Mouse (Mus musculus) lung, adult 2 months (tissue): ENCODE measurements around the gene Gtf2h3. TPM values are rescaled to one million over a fixed set of nuclear protein-coding genes. Genes with fewer than 3 reads are reported as not detected.
"Not testable (repeated sequence)": the region's sequence is repeated elsewhere in the genome, so short reads cannot be mapped to it uniquely, and the experiment has no call there.

Experiments used
- DNase-seq: peaks from one replicate; pipeline ENCODE4 v3.0.0; 2022
- H3K4me1 ChIP-seq: fragments of 200-500 bp; 2 replicates; pipeline ENCODE4 v1.6.1; 2011; ENCODE audit warnings: low read length; ENCODE audit not compliant: control insufficient read depth, insufficient read depth
- H3K4me3 ChIP-seq: fragments of 200-500 bp; replicated peaks from 2 replicates; pipeline ENCODE3; 2011; ENCODE audit warnings: low read depth, mild to moderate bottlenecking, control low read depth, low read length; ENCODE audit errors: extremely low read depth
- CTCF ChIP-seq: fragments of 200-500 bp; IDR thresholded peaks from 2 replicates; pipeline ENCODE4 v1.5.1; 2011; ENCODE audit warnings: mild to moderate bottlenecking, low read length, control low read depth; ENCODE audit not compliant: insufficient read depth
- POLR2A ChIP-seq: fragments of 200-500 bp; IDR thresholded peaks from 2 replicates; pipeline ENCODE4 v1.6.1; 2011; ENCODE audit warnings: low read depth, mild to moderate bottlenecking, control low read depth, low read length, borderline replicate concordance; ENCODE audit errors: extremely low read depth
- WGBS: fragments of 180-500 bp; shearing (Covaris S2); methylation state at CpG from one replicate; pipeline ENCODE4 v1.1.7; 2018; 5-methylcytosine and 5-hydroxymethylcytosine counted together
- polyA plus RNA-seq: library from polyadenylated mRNA; depleted of rRNA; stranded (reverse); fragments of >200 nt; gene quantifications from 2 replicates; pipeline ENCODE4 v1.2.3, GENCODE M21; 2012; rRNA removed

Gene Gtf2h3
- polyA plus RNA-seq, 1 experiment: 30.4 TPM

- TF ChIP-seq POLR2A: no peak
- no peak for TF ChIP-seq CTCF
- DNase-seq: no peak
- Histone ChIP-seq H3K4me3 (no peak overlapping the region), H3K4me1 (peaks cover 8% of the 10 kb centered on the region)
- 83% methylated on average over 11 of the region's 11 CpGs for WGBS
Observed at GRCm38 (mm10) chr5:124631685-124632084, 52.7 kb downstream of the Gtf2h3 start.

- WGBS: 61% methylated on average over 5 of the region's 5 CpGs
- DNase-seq: no peak
- TF ChIP-seq CTCF: no peak
- no peak for TF ChIP-seq POLR2A
- Histone ChIP-seq H3K4me1 (peaks cover 8% of the 10 kb centered on the region), H3K4me3 (no peak overlapping the region)
Observed at GRCm38 (mm10) chr5:124632461-124632860, 53.5 kb downstream of the Gtf2h3 start.

GRCm38 (mm10) chr5:124633425-124633824, 54.5 kb downstream of the Gtf2h3 start:
- H3K4me1 ChIP-seq: peaks cover 4% of the 10 kb centered on the region; the same call in 1 of the 2 replicates
- no peak overlapping the region for H3K4me3 ChIP-seq
- WGBS: 53% methylated on average over 2 of the region's 2 CpGs
- no peak for DNase-seq
- no peak for TF ChIP-seq CTCF
- TF ChIP-seq POLR2A: no peak

- 84% methylated on average over 4 of the region's 4 CpGs for WGBS
- not testable (repeated sequence) for H3K4me1 ChIP-seq, DNase-seq, H3K4me3 ChIP-seq
Observed at GRCm38 (mm10) chr5:124635068-124635467, 56.1 kb downstream of the Gtf2h3 start.

GRCm38 (mm10) chr5:124636139-124636538, 57.2 kb downstream of the Gtf2h3 start:
- no peak for DNase-seq
- H3K4me3 ChIP-seq: no peak overlapping the region
- no peak for TF ChIP-seq POLR2A
- no peak for TF ChIP-seq CTCF
- no peaks in the 10 kb centered on the region for H3K4me1 ChIP-seq
- 96% methylated on average over 3 of the region's 3 CpGs for WGBS

- no peak for DNase-seq
- 88% methylated on average over 4 of the region's 4 CpGs for WGBS
- Histone ChIP-seq H3K4me3 (no peak overlapping the region), H3K4me1 (no peaks in the 10 kb centered on the region)
- no peak for TF ChIP-seq POLR2A
Observed at GRCm38 (mm10) chr5:124636694-124637093, 57.8 kb downstream of the Gtf2h3 start.

- Histone ChIP-seq H3K4me3 (no peak overlapping the region), H3K4me1 (no peaks in the 10 kb centered on the region)
- DNase-seq: no peak
- TF ChIP-seq CTCF (no peak), POLR2A (no peak)
- 71% methylated on average over 11 of the region's 11 CpGs for WGBS
Observed at GRCm38 (mm10) chr5:124637300-124637699, 58.4 kb downstream of the Gtf2h3 start.

- TF ChIP-seq POLR2A (no peak), CTCF (no peak)
- 91% methylated on average over 13 of the region's 13 CpGs for WGBS
- H3K4me1 ChIP-seq: no peaks in the 10 kb centered on the region
- H3K4me3 ChIP-seq: no peak overlapping the region
- no peak for DNase-seq
Observed at GRCm38 (mm10) chr5:124637836-124638235, 58.9 kb downstream of the Gtf2h3 start.

Other genes with a start within 250 kb of the Gtf2h3 start
- 79.4 and 86.2 TPM in 2 replicates for gene Cdk2ap1, start 216.1 kb upstream of the Gtf2h3 start, polyA plus RNA-seq
- 15.5 and 19.2 TPM in 2 replicates for gene Sbno1, start 153.1 kb upstream of the Gtf2h3 start, polyA plus RNA-seq
- 31.7 and 36.5 TPM in 2 replicates for gene Kmt5a, start 139.2 kb upstream of the Gtf2h3 start, polyA plus RNA-seq
- 19.6 and 20.6 TPM in 2 replicates for gene Rilpl2, start 100.8 kb upstream of the Gtf2h3 start, polyA plus RNA-seq
- gene Snrnp35, start 96.0 kb upstream of the Gtf2h3 start, polyA plus RNA-seq: 3.0 and 4.8 TPM in 2 replicates
- 24.4 and 26.0 TPM in 2 replicates for gene Rilpl1, start 47.7 kb upstream of the Gtf2h3 start, polyA plus RNA-seq
- 112 and 149 TPM in 2 replicates for gene Tmed2, start 38.4 kb upstream of the Gtf2h3 start, polyA plus RNA-seq
- gene Ddx55, start 26.3 kb upstream of the Gtf2h3 start, polyA plus RNA-seq: 11.0 and 12.9 TPM in 2 replicates
- 11.8 and 18.4 TPM in 2 replicates for gene Eif2b1, start within 50 bp of the Gtf2h3 start, polyA plus RNA-seq
- gene Atp6v0a2, start 49.4 kb downstream of the Gtf2h3 start, polyA plus RNA-seq: 39.2 and 45.3 TPM in 2 replicates
- 4.6 and 6.5 TPM in 2 replicates for gene Dnah10, start 145.9 kb downstream of the Gtf2h3 start, polyA plus RNA-seq